Mouse (Mus musculus): ENCODE measurements around the gene Bcas3. TPM values are rescaled to one million over a fixed set of nuclear protein-coding genes. Genes with fewer than 3 reads are reported as not detected.

Bcas3 gene
- polyA plus RNA-seq, 1 experiment from 2014 or later: 27.7 TPM

- WGBS: 91% methylated on average over 5 of the region's 5 CpGs
- Histone ChIP-seq H3K9me3 (no peaks in the 10 kb centered on the region), H3K27me3 (replicated peaks; ENCODE audit: low read depth, poor library complexity, severe bottlenecking) (no peaks in the 10 kb centered on the region), H3K36me3 (replicated peaks) (no peaks in the 10 kb centered on the region), H3K27ac (replicated peaks) (no peak overlapping the region), H3K4me3 (no peak overlapping the region), H3K4me1 (no peaks in the 10 kb centered on the region)
- DNase-seq (ENCODE audit: low spot score): no peak
Measured at GRCm38 (mm10) chr11:85447375-85447774, 94.4 kb downstream of the Bcas3 start.

GRCm38 (mm10) chr11:85453598-85454304 lies 100.8 kb downstream of the Bcas3 start:
- peaks cover 4% of the 10 kb centered on the region; the same call in 1 of the 2 replicates for H3K4me1 ChIP-seq
- H3K27me3 ChIP-seq (replicated peaks; ENCODE audit: low read depth, poor library complexity, severe bottlenecking): no peaks in the 10 kb centered on the region
- no peak for DNase-seq (ENCODE audit: low spot score)
- no peak overlapping the region for H3K27ac ChIP-seq (replicated peaks)
- 74% methylated on average over 8 of the region's 8 CpGs for WGBS
- H3K4me3 ChIP-seq: no peak overlapping the region
- H3K9me3 ChIP-seq: no peaks in the 10 kb centered on the region
- H3K36me3 ChIP-seq (replicated peaks): no peaks in the 10 kb centered on the region

DNA sequence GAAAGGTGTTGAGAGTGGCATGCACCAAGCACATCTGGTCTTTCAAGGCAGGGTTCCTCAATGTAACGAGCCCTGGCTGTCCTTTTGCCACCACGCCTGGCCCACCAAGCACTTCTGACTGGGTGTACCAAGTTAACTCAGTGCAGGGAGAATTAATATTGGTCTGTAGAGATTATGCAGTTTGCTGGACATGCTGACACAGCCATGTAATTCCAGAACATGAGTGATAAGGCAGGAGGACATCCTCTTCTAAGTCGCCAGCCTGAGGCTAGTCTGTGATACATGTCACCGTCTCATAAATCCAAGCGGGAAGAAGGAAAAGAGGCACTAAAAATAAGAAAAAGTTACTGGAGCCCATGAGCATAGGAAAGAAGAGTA lies 101.3 kb downstream of the Bcas3 start:
- Histone ChIP-seq H3K27ac (replicated peaks) (no peak overlapping the region), H3K4me3 (no peak overlapping the region), H3K27me3 (replicated peaks; ENCODE audit: low read depth, poor library complexity, severe bottlenecking) (no peaks in the 10 kb centered on the region), H3K9me3 (no peaks in the 10 kb centered on the region), H3K4me1 (peaks cover 4% of the 10 kb centered on the region; the same call in 1 of the 2 replicates), H3K36me3 (replicated peaks) (no peaks in the 10 kb centered on the region)
- WGBS: 87% methylated on average over 5 of the region's 5 CpGs
- DNase-seq (ENCODE audit: low spot score): no peak

DNA sequence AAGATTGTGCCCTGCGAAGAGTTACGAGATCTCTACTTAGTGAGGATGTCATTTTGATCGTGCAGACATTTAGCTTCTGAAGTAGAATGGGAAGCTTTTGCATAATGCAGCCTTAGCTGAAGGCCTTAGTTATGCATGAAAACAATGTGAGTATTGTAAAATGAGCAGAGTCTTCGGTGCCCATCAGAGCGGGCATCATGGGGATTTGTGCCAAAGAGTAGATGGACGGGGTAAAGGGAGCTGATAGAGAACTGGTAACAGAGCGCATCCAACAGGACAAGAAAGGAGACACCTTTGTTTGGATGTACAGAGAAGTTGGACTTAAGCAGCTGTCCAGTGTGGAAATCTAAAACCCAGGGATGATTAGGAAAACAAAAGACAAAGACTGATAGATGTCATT lies 108.6 kb downstream of the Bcas3 start:
- DNase-seq (ENCODE audit: low spot score): no peak
- Histone ChIP-seq H3K9me3 (no peaks in the 10 kb centered on the region), H3K27me3 (replicated peaks; ENCODE audit: low read depth, poor library complexity, severe bottlenecking) (no peaks in the 10 kb centered on the region), H3K4me1 (0 out of 2 replicates have a peak, but pooled peaks cover 6% of the 10 kb centered on the region), H3K27ac (replicated peaks) (no peak overlapping the region), H3K36me3 (replicated peaks) (no peaks in the 10 kb centered on the region), H3K4me3 (no peak overlapping the region)
- 81% methylated on average over 7 of the region's 7 CpGs for WGBS

- Histone ChIP-seq H3K27me3 (replicated peaks; ENCODE audit: low read depth, poor library complexity, severe bottlenecking) (no peaks in the 10 kb centered on the region), H3K27ac (replicated peaks) (no peak overlapping the region)
- 78% methylated on average over 1 of the region's 1 CpGs for WGBS
Measured at GRCm38 (mm10) chr11:85469526-85469925, 116.6 kb downstream of the Bcas3 start.

GRCm38 (mm10) chr11:85470508-85470907 lies 117.5 kb downstream of the Bcas3 start:
- Histone ChIP-seq H3K4me3 (no peak overlapping the region), H3K27ac (replicated peaks) (peak overlapping the region; percentile 54), H3K9me3 (no peaks in the 10 kb centered on the region), H3K27me3 (replicated peaks; ENCODE audit: low read depth, poor library complexity, severe bottlenecking) (no peaks in the 10 kb centered on the region), H3K36me3 (replicated peaks) (no peaks in the 10 kb centered on the region), H3K4me1 (peaks cover 29% of the 10 kb centered on the region)
- DNase-seq (ENCODE audit: low spot score): no peak
- 51% methylated on average over 4 of the region's 4 CpGs for WGBS

More at GRCm38 (mm10) chr11:85469526-85469925, 116.6 kb downstream of the Bcas3 start:
- H3K9me3 ChIP-seq: no peaks in the 10 kb centered on the region
- DNase-seq (ENCODE audit: low spot score): peak; percentile 25
- peaks cover 28% of the 10 kb centered on the region for H3K4me1 ChIP-seq
- H3K4me3 ChIP-seq: no peak overlapping the region
- H3K36me3 ChIP-seq (replicated peaks): no peaks in the 10 kb centered on the region

DNA sequence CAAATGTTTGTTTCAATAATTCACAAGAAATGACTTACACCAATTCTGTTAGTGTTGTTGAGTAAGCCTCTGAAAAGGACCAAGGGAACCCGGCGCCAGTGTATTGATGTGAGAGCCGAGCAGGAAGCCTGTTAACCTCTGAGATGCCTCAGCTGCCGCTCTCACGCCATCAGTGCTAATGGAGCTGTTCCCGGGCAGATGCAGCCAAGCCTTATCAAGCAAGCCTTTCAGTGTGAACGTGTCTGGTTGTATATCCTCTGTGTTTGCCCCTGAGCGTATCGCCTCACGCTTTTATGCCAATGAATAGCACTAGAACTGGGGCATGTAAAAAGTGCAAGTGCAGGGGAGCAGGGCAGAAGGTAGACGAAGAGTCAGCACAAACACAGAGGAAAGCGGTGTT lies 121.4 kb downstream of the Bcas3 start:
- no peaks in the 10 kb centered on the region for H3K36me3 ChIP-seq (replicated peaks)
- no peaks in the 10 kb centered on the region for H3K27me3 ChIP-seq (replicated peaks; ENCODE audit: low read depth, poor library complexity, severe bottlenecking)
- H3K9me3 ChIP-seq: no peaks in the 10 kb centered on the region
- 51% methylated on average over 12 of the region's 12 CpGs for WGBS
- no peak overlapping the region; the same call in 1 of the 2 replicates for H3K27ac ChIP-seq (replicated peaks)
- H3K4me1 ChIP-seq: peaks cover 29% of the 10 kb centered on the region
- DNase-seq (ENCODE audit: low spot score): peak; percentile 26
- H3K4me3 ChIP-seq: no peak overlapping the region

DNA sequence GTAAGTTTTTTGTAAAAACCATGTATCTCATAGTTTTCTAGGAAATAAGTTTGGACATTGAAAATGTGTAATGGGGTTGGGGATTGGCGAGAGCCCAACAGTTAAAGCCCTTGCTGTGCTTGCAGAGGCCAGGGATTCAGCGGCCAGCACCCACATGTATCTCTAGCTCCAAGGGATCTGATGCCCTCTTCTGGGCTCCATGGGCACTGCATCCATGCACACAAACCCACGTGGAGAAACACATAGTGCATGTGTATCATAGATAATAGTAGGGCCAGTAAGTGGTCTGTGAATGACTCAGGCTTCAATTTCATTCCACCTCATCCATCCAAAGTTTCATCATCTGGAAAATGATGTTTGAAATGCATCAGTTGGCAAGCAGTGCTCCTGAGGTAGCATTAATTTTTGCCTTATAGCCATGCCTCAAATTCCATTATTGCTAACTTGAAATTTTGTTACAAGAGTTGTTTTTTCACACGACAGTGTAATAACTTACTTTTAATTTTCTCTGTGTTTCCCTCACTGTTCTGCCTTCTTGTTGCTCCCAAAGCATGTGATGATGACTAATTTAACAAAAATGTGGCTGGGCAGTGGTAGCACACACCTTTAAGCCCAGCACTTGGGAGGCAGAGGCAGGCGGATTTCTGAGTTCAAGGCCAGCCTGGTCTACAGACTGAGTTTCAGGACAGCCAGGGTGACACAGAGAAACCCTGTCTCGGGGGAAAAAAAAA lies 129.9 kb downstream of the Bcas3 start:
- 0 out of 2 replicates have a peak, but pooled peaks cover 3% of the 10 kb centered on the region for H3K4me1 ChIP-seq
- H3K27me3 ChIP-seq (replicated peaks; ENCODE audit: low read depth, poor library complexity, severe bottlenecking): no peaks in the 10 kb centered on the region
- H3K36me3 ChIP-seq (replicated peaks): no peaks in the 10 kb centered on the region
- WGBS: 72% methylated on average over 6 of the region's 6 CpGs
- DNase-seq (ENCODE audit: low spot score): peak; percentile 30
- no peak overlapping the region for H3K4me3 ChIP-seq
- no peaks in the 10 kb centered on the region for H3K9me3 ChIP-seq
- H3K27ac ChIP-seq (replicated peaks): no peak overlapping the region

- Histone ChIP-seq H3K4me1 (peaks cover 12% of the 10 kb centered on the region), H3K4me3 (no peak overlapping the region), H3K27me3 (replicated peaks; ENCODE audit: low read depth, poor library complexity, severe bottlenecking) (no peaks in the 10 kb centered on the region), H3K36me3 (replicated peaks) (no peaks in the 10 kb centered on the region), H3K9me3 (no peaks in the 10 kb centered on the region), H3K27ac (replicated peaks) (no peak overlapping the region)
- WGBS: 83% methylated on average over 6 of the region's 6 CpGs
- no peak for DNase-seq (ENCODE audit: low spot score)
Measured at GRCm38 (mm10) chr11:85485197-85485940, 132.4 kb downstream of the Bcas3 start.

GRCm38 (mm10) chr11:85487501-85487900 lies 134.5 kb downstream of the Bcas3 start:
- DNase-seq (ENCODE audit: low spot score): no peak
- no peaks in the 10 kb centered on the region for H3K36me3 ChIP-seq (replicated peaks)
- no peak overlapping the region for H3K4me3 ChIP-seq
- WGBS: 57% methylated on average over 7 of the region's 7 CpGs
- H3K4me1 ChIP-seq: peaks cover 26% of the 10 kb centered on the region
- H3K9me3 ChIP-seq: no peaks in the 10 kb centered on the region
- H3K27ac ChIP-seq (replicated peaks): no peak overlapping the region
- H3K27me3 ChIP-seq (replicated peaks; ENCODE audit: low read depth, poor library complexity, severe bottlenecking): no peaks in the 10 kb centered on the region

DNA sequence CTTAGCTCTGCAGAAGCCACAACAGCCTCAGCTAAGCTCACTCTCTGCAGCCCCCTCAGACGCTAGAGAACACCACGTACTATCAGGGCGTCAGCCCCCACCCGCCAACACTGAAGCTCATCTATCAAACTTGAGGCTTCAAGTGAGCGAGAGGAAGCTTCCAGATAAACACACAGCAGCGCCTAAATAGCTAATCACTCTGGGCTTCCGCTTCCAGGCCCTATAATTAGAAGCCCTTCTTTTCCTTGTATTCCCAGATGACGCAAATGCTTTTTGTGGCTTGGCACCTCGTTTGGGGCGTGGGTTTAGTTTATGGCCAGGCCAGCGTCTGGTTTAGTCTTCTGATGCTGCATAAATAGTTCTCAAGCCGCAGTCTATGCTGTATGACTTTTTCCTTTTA lies 139.3 kb downstream of the Bcas3 start:
- Histone ChIP-seq H3K27me3 (replicated peaks; ENCODE audit: low read depth, poor library complexity, severe bottlenecking) (no peaks in the 10 kb centered on the region), H3K27ac (replicated peaks) (no peak overlapping the region; the same call in 1 of the 2 replicates), H3K36me3 (replicated peaks) (no peaks in the 10 kb centered on the region; the same call in 1 of the 2 replicates), H3K4me1 (peaks cover 34% of the 10 kb centered on the region), H3K9me3 (no peaks in the 10 kb centered on the region), H3K4me3 (no peak overlapping the region)
- no peak for DNase-seq (ENCODE audit: low spot score)
- WGBS: 46% methylated on average over 12 of the region's 12 CpGs

DNA sequence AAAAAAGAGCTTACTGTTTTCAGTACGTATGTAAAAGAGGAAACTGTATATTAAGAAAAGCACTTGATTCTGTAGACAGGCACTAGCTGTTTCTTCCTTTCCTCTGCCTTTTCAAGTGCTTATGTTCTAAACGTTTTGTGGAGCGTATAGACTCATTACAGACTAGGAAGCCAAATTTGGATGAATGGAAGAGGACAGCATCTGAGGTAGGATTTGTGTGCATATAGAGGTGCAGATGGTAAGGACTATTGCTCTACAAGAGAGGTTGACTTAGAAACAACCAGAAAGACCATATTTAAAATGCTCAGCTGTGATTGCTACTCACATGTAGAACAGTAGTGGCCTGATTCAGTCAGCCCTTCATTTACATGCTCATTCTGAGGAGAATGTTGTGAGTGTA lies 139.7 kb downstream of the Bcas3 start:
- Histone ChIP-seq H3K27ac (replicated peaks) (peak overlapping the region; percentile 57; the same call in 1 of the 2 replicates), H3K4me3 (no peak overlapping the region), H3K4me1 (peaks cover 34% of the 10 kb centered on the region), H3K9me3 (no peaks in the 10 kb centered on the region), H3K36me3 (replicated peaks) (no peaks in the 10 kb centered on the region; the same call in 1 of the 2 replicates), H3K27me3 (replicated peaks; ENCODE audit: low read depth, poor library complexity, severe bottlenecking) (no peaks in the 10 kb centered on the region)
- no peak for DNase-seq (ENCODE audit: low spot score)
- 71% methylated on average over 3 of the region's 3 CpGs for WGBS
